Mouse (Mus musculus): ENCODE results near the gene Bicdl2. TPM values are rescaled to one million over a fixed set of nuclear protein-coding genes. Genes with fewer than 3 reads are reported as not detected.

Bicdl2 gene
- polyA plus RNA-seq, 1 experiment from 2014 or later = 0.84 TPM

- H3K27ac ChIP-seq (replicated peaks; ENCODE audit: low read depth, low read length) = no peak overlapping the region
- peak overlapping the region; percentile 61 for H3K4me3 ChIP-seq (ENCODE audit: low read depth, low read length)
- H3K27me3 ChIP-seq (ENCODE audit: control insufficient read depth, insufficient read depth, low read length) = peaks cover 19% of the 10 kb centered on the region
- no peaks in the 10 kb centered on the region for H3K36me3 ChIP-seq (replicated peaks; ENCODE audit: control insufficient read depth, insufficient read depth, low read depth, low read length)
- peak; percentile 93 for ATAC-seq (replicated peaks; ENCODE audit: insufficient number of reproducible peaks, low FRiP score, low TSS enrichment, low read depth)
- H3K4me2 ChIP-seq (ENCODE audit: low read depth, low read length) = peak overlapping the region; percentile 100
- whole genome bisulfite sequencing = under 1% methylated on average over 22 of the region's 28 CpGs
- peaks cover 3% of the 10 kb centered on the region; the same call in 1 of the 2 replicates for H3K4me1 ChIP-seq (ENCODE audit: control insufficient read depth, insufficient read depth, low read length)
- H3K9ac ChIP-seq (replicated peaks; ENCODE audit: low read length) = peak overlapping the region; percentile 60
- DNase-seq (ENCODE audit: low spot score) = peak; percentile 89
- no peaks in the 10 kb centered on the region for H3K9me3 ChIP-seq (replicated peaks; ENCODE audit: control insufficient read depth, low read length)
Observed at GRCm38 (mm10) chr17:23700079-23700478, 39.8 kb downstream of the Bicdl2 start.

GRCm38 (mm10) chr17:23703301-23703700 is 43.0 kb downstream of the Bicdl2 start:
- peaks cover 17% of the 10 kb centered on the region for H3K27me3 ChIP-seq (ENCODE audit: control insufficient read depth, insufficient read depth, low read length)

GRCm38 (mm10) chr17:23704741-23705140 is 44.4 kb downstream of the Bicdl2 start:
- DNase-seq (ENCODE audit: low spot score) (no peak), ATAC-seq (replicated peaks; ENCODE audit: insufficient number of reproducible peaks, low FRiP score, low TSS enrichment, low read depth) (no peak)
- 43% methylated on average over 7 of the region's 7 CpGs for WGBS
- Histone ChIP-seq H3K4me1 (ENCODE audit: control insufficient read depth, insufficient read depth, low read length) (no peaks in the 10 kb centered on the region), H3K4me3 (ENCODE audit: low read depth, low read length) (no peak overlapping the region), H3K27ac (replicated peaks; ENCODE audit: low read depth, low read length) (no peak overlapping the region), H3K4me2 (ENCODE audit: low read depth, low read length) (no peak overlapping the region), H3K36me3 (replicated peaks; ENCODE audit: control insufficient read depth, insufficient read depth, low read depth, low read length) (no peaks in the 10 kb centered on the region), H3K27me3 (ENCODE audit: control insufficient read depth, insufficient read depth, low read length) (peaks cover 3% of the 10 kb centered on the region), H3K9ac (replicated peaks; ENCODE audit: low read length) (no peak overlapping the region), H3K9me3 (replicated peaks; ENCODE audit: control insufficient read depth, low read length) (no peaks in the 10 kb centered on the region)

More at GRCm38 (mm10) chr17:23703301-23703700, 43.0 kb downstream of the Bicdl2 start:
- Histone ChIP-seq H3K36me3 (replicated peaks; ENCODE audit: control insufficient read depth, insufficient read depth, low read depth, low read length) (no peaks in the 10 kb centered on the region), H3K9me3 (replicated peaks; ENCODE audit: control insufficient read depth, low read length) (no peaks in the 10 kb centered on the region), H3K27ac (replicated peaks; ENCODE audit: low read depth, low read length) (no peak overlapping the region), H3K4me1 (ENCODE audit: control insufficient read depth, insufficient read depth, low read length) (peaks cover 3% of the 10 kb centered on the region; the same call in 1 of the 2 replicates), H3K4me2 (ENCODE audit: low read depth, low read length) (no peak overlapping the region), H3K9ac (replicated peaks; ENCODE audit: low read length) (no peak overlapping the region), H3K4me3 (ENCODE audit: low read depth, low read length) (no peak overlapping the region)
- WGBS = 89% methylated on average over 9 of the region's 9 CpGs
- no peak for ATAC-seq (replicated peaks; ENCODE audit: insufficient number of reproducible peaks, low FRiP score, low TSS enrichment, low read depth)
- no peak for DNase-seq (ENCODE audit: low spot score)

GRCm38 (mm10) chr17:23705525-23706104 is 45.3 kb downstream of the Bicdl2 start:
- ATAC-seq (replicated peaks; ENCODE audit: insufficient number of reproducible peaks, low FRiP score, low TSS enrichment, low read depth) = no peak; the same call in 1 of the 2 replicates

GRCm38 (mm10) chr17:23706212-23706611 is 45.9 kb downstream of the Bicdl2 start:
- Histone ChIP-seq H3K4me1 (ENCODE audit: control insufficient read depth, insufficient read depth, low read length) (no peaks in the 10 kb centered on the region), H3K4me3 (ENCODE audit: low read depth, low read length) (no peak overlapping the region), H3K36me3 (replicated peaks; ENCODE audit: control insufficient read depth, insufficient read depth, low read depth, low read length) (no peaks in the 10 kb centered on the region), H3K4me2 (ENCODE audit: low read depth, low read length) (no peak overlapping the region), H3K27ac (replicated peaks; ENCODE audit: low read depth, low read length) (no peak overlapping the region), H3K27me3 (ENCODE audit: control insufficient read depth, insufficient read depth, low read length) (no peaks in the 10 kb centered on the region), H3K9me3 (replicated peaks; ENCODE audit: control insufficient read depth, low read length) (no peaks in the 10 kb centered on the region), H3K9ac (replicated peaks; ENCODE audit: low read length) (no peak overlapping the region)
- peak; percentile 85 for DNase-seq (ENCODE audit: low spot score)
- 3% methylated on average over 3 of the region's 3 CpGs for WGBS
- 0 out of 2 replicates have a peak, but pooled peaks have one; percentile 25 for ATAC-seq (replicated peaks; ENCODE audit: insufficient number of reproducible peaks, low FRiP score, low TSS enrichment, low read depth)

More at GRCm38 (mm10) chr17:23705525-23706104, 45.3 kb downstream of the Bicdl2 start:
- no peak overlapping the region for H3K4me2 ChIP-seq (ENCODE audit: low read depth, low read length)
- WGBS = 81% methylated on average over 7 of the region's 7 CpGs
- no peaks in the 10 kb centered on the region for H3K9me3 ChIP-seq (replicated peaks; ENCODE audit: control insufficient read depth, low read length)
- no peak overlapping the region for H3K4me3 ChIP-seq (ENCODE audit: low read depth, low read length)
- DNase-seq (ENCODE audit: low spot score) = no peak
- no peak overlapping the region for H3K27ac ChIP-seq (replicated peaks; ENCODE audit: low read depth, low read length)
- H3K36me3 ChIP-seq (replicated peaks; ENCODE audit: control insufficient read depth, insufficient read depth, low read depth, low read length) = no peaks in the 10 kb centered on the region
- no peak overlapping the region for H3K9ac ChIP-seq (replicated peaks; ENCODE audit: low read length)
- H3K27me3 ChIP-seq (ENCODE audit: control insufficient read depth, insufficient read depth, low read length) = no peaks in the 10 kb centered on the region
- no peaks in the 10 kb centered on the region for H3K4me1 ChIP-seq (ENCODE audit: control insufficient read depth, insufficient read depth, low read length)

GRCm38 (mm10) chr17:23717003-23717402 is 56.7 kb downstream of the Bicdl2 start:
- ATAC-seq (replicated peaks; ENCODE audit: insufficient number of reproducible peaks, low FRiP score, low TSS enrichment, low read depth) = no peak
- DNase-seq (ENCODE audit: low spot score) = no peak
- H3K27me3 ChIP-seq (ENCODE audit: control insufficient read depth, insufficient read depth, low read length) = no peaks in the 10 kb centered on the region
- H3K36me3 ChIP-seq (replicated peaks; ENCODE audit: control insufficient read depth, insufficient read depth, low read depth, low read length) = no peaks in the 10 kb centered on the region
- H3K4me2 ChIP-seq (ENCODE audit: low read depth, low read length) = no peak overlapping the region
- H3K27ac ChIP-seq (replicated peaks; ENCODE audit: low read depth, low read length) = no peak overlapping the region
- no peaks in the 10 kb centered on the region for H3K9me3 ChIP-seq (replicated peaks; ENCODE audit: control insufficient read depth, low read length)
- no peaks in the 10 kb centered on the region for H3K4me1 ChIP-seq (ENCODE audit: control insufficient read depth, insufficient read depth, low read length)
- no peak overlapping the region for H3K4me3 ChIP-seq (ENCODE audit: low read depth, low read length)
- 60% methylated on average over 2 of the region's 2 CpGs for WGBS
- no peak overlapping the region for H3K9ac ChIP-seq (replicated peaks; ENCODE audit: low read length)

Other genes with a start within 250 kb of the Bicdl2 start
- gene Vmn2r117, start 180.8 kb upstream of the Bicdl2 start, polyA plus RNA-seq (2014; fragmentation: Nextera tagmentation; extraction: Ambion mirVana) = not detected in 2 replicates
- 18.2 and 19.6 TPM in 2 replicates for gene Zfp213, start 96.3 kb upstream of the Bicdl2 start, polyA plus RNA-seq (2014; fragmentation: Nextera tagmentation; extraction: Ambion mirVana)
- 17.1 and 19.0 TPM in 2 replicates for gene Zfp13, start 61.0 kb upstream of the Bicdl2 start, polyA plus RNA-seq (2014; fragmentation: Nextera tagmentation; extraction: Ambion mirVana)
- 0.28 and 0.59 TPM in 2 replicates for gene Zscan10, start 59.6 kb upstream of the Bicdl2 start, polyA plus RNA-seq (2014; fragmentation: Nextera tagmentation; extraction: Ambion mirVana)
- 0.17 and 0.46 TPM in 2 replicates for gene Mmp25, start 15.2 kb upstream of the Bicdl2 start, polyA plus RNA-seq (2014; fragmentation: Nextera tagmentation; extraction: Ambion mirVana)
- gene Hcfc1r1, start 13.1 kb downstream of the Bicdl2 start, polyA plus RNA-seq (2014; fragmentation: Nextera tagmentation; extraction: Ambion mirVana) = 47.9 and 50.5 TPM in 2 replicates
- gene Thoc6, start 13.4 kb downstream of the Bicdl2 start, polyA plus RNA-seq (2014; fragmentation: Nextera tagmentation; extraction: Ambion mirVana) = 49.3 and 55.6 TPM in 2 replicates
- 5.8 and 6.8 TPM in 2 replicates for gene Tnfrsf12a, start 17.0 kb downstream of the Bicdl2 start, polyA plus RNA-seq (2014; fragmentation: Nextera tagmentation; extraction: Ambion mirVana)
- 48.9 and 54.7 TPM in 2 replicates for gene Cldn6, start 18.7 kb downstream of the Bicdl2 start, polyA plus RNA-seq (2014; fragmentation: Nextera tagmentation; extraction: Ambion mirVana)
- 8.7 and 15.5 TPM in 2 replicates for gene Cldn9, start 23.5 kb downstream of the Bicdl2 start, polyA plus RNA-seq (2014; fragmentation: Nextera tagmentation; extraction: Ambion mirVana)
- 0.20 and 0.22 TPM in 2 replicates for gene 1520401A03Rik, start 62.3 kb downstream of the Bicdl2 start, polyA plus RNA-seq (2014; fragmentation: Nextera tagmentation; extraction: Ambion mirVana)
- gene Pkmyt1, start 65.8 kb downstream of the Bicdl2 start, polyA plus RNA-seq (2014; fragmentation: Nextera tagmentation; extraction: Ambion mirVana) = 29.5 and 37.3 TPM in 2 replicates
- 11.8 and 12.1 TPM in 2 replicates for gene Paqr4, start 80.4 kb downstream of the Bicdl2 start, polyA plus RNA-seq (2014; fragmentation: Nextera tagmentation; extraction: Ambion mirVana)
- gene Kremen2, start 85.3 kb downstream of the Bicdl2 start, polyA plus RNA-seq (2014; fragmentation: Nextera tagmentation; extraction: Ambion mirVana) = 8.1 and 11.7 TPM in 2 replicates
- gene Flywch1, start 111.1 kb downstream of the Bicdl2 start, polyA plus RNA-seq (2014; fragmentation: Nextera tagmentation; extraction: Ambion mirVana) = 88.3 and 103 TPM in 2 replicates
- 35.4 and 45.5 TPM in 2 replicates for gene Flywch2, start 125.6 kb downstream of the Bicdl2 start, polyA plus RNA-seq (2014; fragmentation: Nextera tagmentation; extraction: Ambion mirVana)
- gene Srrm2, start 130.0 kb downstream of the Bicdl2 start, polyA plus RNA-seq (2014; fragmentation: Nextera tagmentation; extraction: Ambion mirVana) = 346 and 389 TPM in 2 replicates
- gene Elob, start 168.6 kb downstream of the Bicdl2 start, polyA plus RNA-seq (2014; fragmentation: Nextera tagmentation; extraction: Ambion mirVana) = 1,057 and 1,139 TPM in 2 replicates
- gene Prss33, start 175.6 kb downstream of the Bicdl2 start, polyA plus RNA-seq (2014; fragmentation: Nextera tagmentation; extraction: Ambion mirVana) = 0.29 TPM in 1 of 2 replicates, not detected in the other
- gene Prss32, start 183.3 kb downstream of the Bicdl2 start, polyA plus RNA-seq (2014; fragmentation: Nextera tagmentation; extraction: Ambion mirVana) = not detected in 2 replicates
- 1.8 and 2.1 TPM in 2 replicates for gene Prss41, start 183.7 kb downstream of the Bicdl2 start, polyA plus RNA-seq (2014; fragmentation: Nextera tagmentation; extraction: Ambion mirVana)
- gene Prss21, start 207.6 kb downstream of the Bicdl2 start, polyA plus RNA-seq (2014; fragmentation: Nextera tagmentation; extraction: Ambion mirVana) = not detected in 2 replicates
- not detected in 2 replicates for gene Dcpp1, start 220.4 kb downstream of the Bicdl2 start, polyA plus RNA-seq (2014; fragmentation: Nextera tagmentation; extraction: Ambion mirVana)
- not detected in 2 replicates for gene Dcpp2, start 220.4 kb downstream of the Bicdl2 start, polyA plus RNA-seq (2014; fragmentation: Nextera tagmentation; extraction: Ambion mirVana)

All from embryonic facial prominence, embryonic 11.5 days (tissue).